Mouse (Mus musculus) hindbrain, embryonic 12.5 days (tissue): ENCODE measurements around the gene Dbndd2. TPM values are rescaled to one million over a fixed set of nuclear protein-coding genes. Genes with fewer than 3 reads are reported as not detected.

ENCODE experiments used
- ATAC-seq: fragments of 200-750 bp; cut with Nextera tagmentation; 2 replicates; pipeline ENCODE4 v1.8.0; 2017; ENCODE audit warnings: moderate TSS enrichment; ENCODE audit not compliant: low FRiP score
- H3K27ac ChIP-seq: fragments of 300-500 bp; sonication (generic); 2 replicates; pipeline ENCODE4 v1.5.1; 2016; ENCODE audit warnings: mild to moderate bottlenecking
- H3K27me3 ChIP-seq: fragments of 300-500 bp; sonication (generic); 2 replicates; pipeline ENCODE4 v1.6.1; 2016; ENCODE audit warnings: mild to moderate bottlenecking
- H3K36me3 ChIP-seq: fragments of 300-500 bp; sonication (generic); 2 replicates; pipeline ENCODE4 v1.6.1; 2016; ENCODE audit warnings: mild to moderate bottlenecking
- H3K4me1 ChIP-seq: fragments of 300-500 bp; sonication (generic); 2 replicates; pipeline ENCODE4 v1.6.1; 2016
- H3K4me2 ChIP-seq: fragments of 300-500 bp; sonication (generic); replicated peaks from 2 replicates; pipeline ENCODE4 v1.6.1; 2016; ENCODE audit warnings: mild to moderate bottlenecking
- H3K4me3 ChIP-seq: fragments of 300-500 bp; sonication (generic); 2 replicates; pipeline ENCODE4 v1.5.1; 2016; ENCODE audit warnings: mild to moderate bottlenecking
- H3K9ac ChIP-seq: fragments of 300-500 bp; sonication (generic); 2 replicates; pipeline ENCODE4 v1.6.1; 2016; ENCODE audit warnings: mild to moderate bottlenecking, moderate library complexity
- H3K9me3 ChIP-seq: fragments of 300-500 bp; sonication (generic); replicated peaks from 2 replicates; pipeline ENCODE4 v1.6.1; 2016; ENCODE audit warnings: mild to moderate bottlenecking
- WGBS: fragments of 180-500 bp; shearing (Covaris S2); methylation state at CpG from one replicate; pipeline ENCODE4 v1.1.7; 2016; 5-methylcytosine and 5-hydroxymethylcytosine counted together
- polyA plus RNA-seq: library from polyadenylated mRNA; unstranded; fragments of >200 nt; fragmentation: Nextera tagmentation; extraction: Ambion mirVana; gene quantifications from 2 replicates; pipeline ENCODE4 v1.2.1, GENCODE M21; 2016

The Dbndd2 gene
- polyA plus RNA-seq, 1 experiment from 2014 or later: 5.1 TPM

DNA sequence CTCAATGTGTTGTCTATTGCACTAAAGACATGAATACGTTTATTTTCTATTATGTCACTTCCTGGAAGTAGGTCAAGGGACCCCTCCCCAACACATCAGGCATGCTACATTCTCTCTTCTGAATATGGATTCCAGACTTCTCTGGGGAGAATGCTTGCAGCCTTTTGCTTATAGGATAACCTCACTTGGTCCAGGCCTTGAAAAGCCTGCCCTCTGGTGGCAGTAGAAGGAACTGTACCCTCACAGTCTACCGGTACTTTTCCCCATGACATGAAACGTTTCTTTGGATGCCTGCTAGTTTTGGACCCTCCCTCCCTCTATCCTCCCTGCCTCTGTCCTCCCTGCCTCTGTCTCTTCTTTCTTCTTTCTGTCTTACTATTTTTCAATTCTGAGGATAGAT lies 45.3 kb downstream of the Dbndd2 start:
- H3K4me2 ChIP-seq: no peak overlapping the region
- no peak overlapping the region for H3K4me3 ChIP-seq
- ATAC-seq: no peak
- no peaks in the 10 kb centered on the region for H3K36me3 ChIP-seq
- no peaks in the 10 kb centered on the region for H3K27me3 ChIP-seq
- no peaks in the 10 kb centered on the region for H3K4me1 ChIP-seq
- H3K9ac ChIP-seq: no peak overlapping the region
- peaks cover 9% of the 10 kb centered on the region; the same call in 1 of the 2 replicates for H3K9me3 ChIP-seq
- no peak overlapping the region for H3K27ac ChIP-seq
- 6% methylated on average over 3 of the region's 3 CpGs for WGBS

DNA sequence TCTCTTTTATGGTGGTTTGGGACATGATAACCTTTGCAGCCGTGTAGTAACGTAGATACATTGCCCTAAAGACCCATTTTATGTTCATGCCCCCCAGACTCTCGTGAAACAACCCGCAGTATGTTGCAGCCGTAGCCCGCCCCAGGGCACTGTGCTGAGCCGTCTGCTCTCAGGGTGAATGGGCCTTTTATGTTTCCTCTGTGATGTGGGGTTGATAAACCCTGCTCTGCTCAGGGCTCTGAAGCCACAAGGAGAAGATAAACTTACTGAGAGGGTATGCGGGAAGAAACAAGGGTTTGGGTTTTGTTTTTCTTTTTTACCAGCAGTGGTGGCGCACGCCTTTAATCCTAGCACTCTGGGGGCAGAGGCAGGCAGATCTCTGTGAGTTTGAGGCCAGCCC lies 48.4 kb downstream of the Dbndd2 start:
- no peak overlapping the region for H3K4me3 ChIP-seq
- H3K9ac ChIP-seq: no peak overlapping the region
- H3K9me3 ChIP-seq: no peaks in the 10 kb centered on the region
- ATAC-seq: no peak
- no peaks in the 10 kb centered on the region for H3K4me1 ChIP-seq
- H3K27me3 ChIP-seq: no peaks in the 10 kb centered on the region
- WGBS: 84% methylated on average over 10 of the region's 10 CpGs
- H3K4me2 ChIP-seq: no peak overlapping the region
- H3K27ac ChIP-seq: no peak overlapping the region
- no peaks in the 10 kb centered on the region for H3K36me3 ChIP-seq

DNA sequence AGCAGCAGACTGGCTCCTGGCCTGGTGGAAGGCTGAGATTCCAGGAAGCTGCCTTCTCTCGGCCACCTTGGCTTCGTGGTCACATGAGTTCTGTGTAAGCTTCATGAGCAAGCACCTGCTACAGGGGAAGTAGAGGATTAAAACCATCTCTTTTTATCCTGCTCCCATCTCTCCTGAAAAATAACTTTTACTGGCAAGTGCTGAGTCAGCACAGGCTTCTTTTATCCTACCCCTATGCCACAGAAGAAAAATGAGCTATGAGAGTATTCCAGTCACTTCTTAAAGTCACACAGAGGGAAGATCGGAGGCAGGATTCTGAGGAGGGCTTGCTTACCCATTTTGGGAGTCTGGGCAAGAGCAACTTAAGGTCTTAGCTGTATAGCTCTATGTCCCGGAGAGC lies 51.1 kb downstream of the Dbndd2 start:
- H3K27ac ChIP-seq: no peak overlapping the region
- no peak overlapping the region for H3K4me2 ChIP-seq
- H3K4me3 ChIP-seq: no peak overlapping the region
- H3K36me3 ChIP-seq: no peaks in the 10 kb centered on the region
- 82% methylated on average over 4 of the region's 4 CpGs for WGBS
- no peaks in the 10 kb centered on the region for H3K4me1 ChIP-seq
- no peak overlapping the region for H3K9ac ChIP-seq
- ATAC-seq: no peak
- H3K27me3 ChIP-seq: no peaks in the 10 kb centered on the region
- no peaks in the 10 kb centered on the region for H3K9me3 ChIP-seq

DNA sequence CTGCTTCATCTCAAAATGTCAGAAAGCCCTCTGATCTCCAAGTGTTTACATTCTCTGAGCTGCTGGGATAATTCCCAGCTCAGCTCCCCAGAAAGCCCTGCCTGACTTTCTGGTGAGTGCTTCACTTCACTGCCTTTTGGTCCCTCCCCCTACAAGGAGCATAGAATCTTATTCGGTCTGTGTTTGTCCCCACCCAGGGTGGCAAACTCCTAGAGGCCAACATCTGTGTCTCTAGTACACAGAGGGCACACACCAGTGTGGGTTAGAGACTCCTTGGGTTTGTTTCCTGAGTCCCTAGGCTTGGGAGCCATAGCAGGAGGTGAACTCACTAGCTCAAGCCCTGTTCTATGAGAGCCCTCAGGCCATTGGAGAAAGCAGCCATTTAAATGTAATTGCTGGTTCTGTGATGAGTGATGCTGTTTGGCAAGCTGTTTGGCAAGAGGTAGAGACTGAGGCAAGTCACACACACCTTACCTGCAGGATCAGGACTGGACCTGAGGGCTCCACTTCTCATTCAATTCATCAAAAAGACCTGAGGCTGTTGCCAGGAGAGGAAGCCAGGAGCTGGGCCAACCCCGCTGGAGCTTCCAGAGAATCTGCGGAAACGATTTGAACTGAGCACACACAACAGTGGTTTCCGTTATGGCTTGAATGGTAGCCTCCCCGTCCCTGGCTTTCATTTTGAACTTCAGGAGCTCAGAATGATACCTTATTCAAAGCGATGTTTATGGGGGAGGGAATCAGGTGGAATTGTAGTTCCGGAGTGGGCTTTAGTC lies 54.9 kb downstream of the Dbndd2 start:
- Histone ChIP-seq H3K9ac (no peak overlapping the region), H3K36me3 (no peaks in the 10 kb centered on the region), H3K4me3 (no peak overlapping the region), H3K4me1 (no peaks in the 10 kb centered on the region), H3K27me3 (no peaks in the 10 kb centered on the region), H3K27ac (no peak overlapping the region), H3K9me3 (no peaks in the 10 kb centered on the region), H3K4me2 (no peak overlapping the region)
- 49% methylated on average over 8 of the region's 8 CpGs for WGBS
- no peak for ATAC-seq

DNA sequence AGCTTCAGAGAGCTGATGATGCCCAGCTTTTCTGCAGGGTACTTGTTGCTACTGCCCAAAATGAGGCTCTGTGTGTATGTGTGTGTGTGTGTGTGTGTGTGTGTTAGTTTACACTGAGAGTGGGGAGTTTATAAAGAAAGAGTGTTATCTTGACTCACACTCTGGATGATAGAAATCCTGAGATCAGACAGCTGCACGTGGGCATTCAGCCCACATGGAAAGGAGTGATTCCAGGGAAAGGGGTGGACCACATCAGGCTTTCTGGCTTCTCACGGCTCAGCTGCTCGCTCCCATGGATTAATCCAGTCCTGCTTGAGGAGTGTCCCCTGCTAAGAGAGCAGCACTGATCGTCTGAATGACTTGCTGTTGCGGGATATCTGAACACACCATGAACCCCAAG lies 56.2 kb downstream of the Dbndd2 start:
- H3K27me3 ChIP-seq: no peaks in the 10 kb centered on the region
- H3K4me3 ChIP-seq: no peak overlapping the region
- WGBS: 83% methylated on average over 5 of the region's 5 CpGs
- H3K9ac ChIP-seq: no peak overlapping the region
- H3K9me3 ChIP-seq: no peaks in the 10 kb centered on the region
- H3K4me2 ChIP-seq: no peak overlapping the region
- H3K36me3 ChIP-seq: no peaks in the 10 kb centered on the region
- H3K27ac ChIP-seq: no peak overlapping the region
- H3K4me1 ChIP-seq: no peaks in the 10 kb centered on the region
- ATAC-seq: no peak

DNA sequence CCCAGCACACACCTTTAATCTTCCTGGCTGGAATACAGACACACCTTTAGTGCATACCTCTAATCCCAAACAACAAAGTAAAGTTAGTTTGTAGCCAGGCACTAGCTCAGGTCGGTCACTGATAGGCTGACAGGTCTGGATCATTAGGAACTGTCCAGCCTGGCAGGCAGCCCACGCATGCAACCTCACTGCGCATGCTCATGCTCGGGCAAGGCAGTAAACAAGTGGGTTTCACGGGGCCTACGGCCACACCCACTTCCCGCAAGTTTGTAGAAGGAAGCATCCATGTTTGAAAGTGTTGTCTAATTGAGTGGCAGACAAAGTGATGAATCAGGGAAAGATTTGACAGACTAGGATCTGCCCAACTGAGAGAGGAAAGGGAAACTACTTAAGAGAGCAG lies 56.7 kb downstream of the Dbndd2 start:
- Histone ChIP-seq H3K9me3 (no peaks in the 10 kb centered on the region), H3K27me3 (no peaks in the 10 kb centered on the region), H3K36me3 (no peaks in the 10 kb centered on the region), H3K4me1 (no peaks in the 10 kb centered on the region), H3K4me3 (no peak overlapping the region), H3K27ac (no peak overlapping the region), H3K9ac (no peak overlapping the region), H3K4me2 (no peak overlapping the region)
- ATAC-seq: no peak
- whole genome bisulfite sequencing: 87% methylated on average over 7 of the region's 7 CpGs

Other genes with a start within 250 kb of the Dbndd2 start
- gene Svs2, start 247.6 kb upstream of the Dbndd2 start, polyA plus RNA-seq: not detected in 2 replicates
- gene Svs3b, start 229.5 kb upstream of the Dbndd2 start, polyA plus RNA-seq: not detected in 2 replicates
- not detected in 2 replicates for gene Svs4, start 207.6 kb upstream of the Dbndd2 start, polyA plus RNA-seq
- not detected in 2 replicates for gene Svs3a, start 196.8 kb upstream of the Dbndd2 start, polyA plus RNA-seq
- gene Svs6, start 169.4 kb upstream of the Dbndd2 start, polyA plus RNA-seq: not detected in 2 replicates
- not detected in 2 replicates for gene Svs5, start 153.4 kb upstream of the Dbndd2 start, polyA plus RNA-seq
- gene Slpi, start 97.0 kb upstream of the Dbndd2 start, polyA plus RNA-seq: 1.2 and 2.0 TPM in 2 replicates
- gene Rbpjl, start 83.0 kb upstream of the Dbndd2 start, polyA plus RNA-seq: 0.33 and 0.37 TPM in 2 replicates
- 31.5 and 39.5 TPM in 2 replicates for gene Matn4, start 80.9 kb upstream of the Dbndd2 start, polyA plus RNA-seq
- gene Sdc4, start 42.2 kb upstream of the Dbndd2 start, polyA plus RNA-seq: 17.6 and 18.8 TPM in 2 replicates
- gene Sys1, start 29.1 kb upstream of the Dbndd2 start, polyA plus RNA-seq: 65.1 and 71.5 TPM in 2 replicates
- gene Gm20458, start 25.1 kb upstream of the Dbndd2 start, polyA plus RNA-seq: 1.2 and 5.7 TPM in 2 replicates
- gene Trp53tg5, start 12.4 kb upstream of the Dbndd2 start, polyA plus RNA-seq: not detected in 2 replicates
- 48.9 and 53.3 TPM in 2 replicates for gene Pigt, start 11.4 kb downstream of the Dbndd2 start, polyA plus RNA-seq
- gene Wfdc2, start 76.3 kb downstream of the Dbndd2 start, polyA plus RNA-seq: 21.0 and 48.2 TPM in 2 replicates
- not detected in 2 replicates for gene Spint3, start 87.4 kb downstream of the Dbndd2 start, polyA plus RNA-seq
- gene Wfdc6a, start 99.3 kb downstream of the Dbndd2 start, polyA plus RNA-seq: not detected in 2 replicates
- not detected in 2 replicates for gene Eppin, start 107.5 kb downstream of the Dbndd2 start, polyA plus RNA-seq
- not detected in 2 replicates for gene Wfdc6b, start 127.4 kb downstream of the Dbndd2 start, polyA plus RNA-seq
- not detected in 2 replicates for gene Wfdc8, start 127.5 kb downstream of the Dbndd2 start, polyA plus RNA-seq
- gene Wfdc16, start 152.7 kb downstream of the Dbndd2 start, polyA plus RNA-seq: not detected in 2 replicates
- not detected in 2 replicates for gene Wfdc10, start 169.9 kb downstream of the Dbndd2 start, polyA plus RNA-seq
- not detected in 2 replicates for gene Wfdc9, start 170.5 kb downstream of the Dbndd2 start, polyA plus RNA-seq
- gene Wfdc11, start 188.0 kb downstream of the Dbndd2 start, polyA plus RNA-seq: not detected in 2 replicates
- gene Wfdc13, start 199.0 kb downstream of the Dbndd2 start, polyA plus RNA-seq: not detected in 2 replicates
- gene Spint4, start 212.4 kb downstream of the Dbndd2 start, polyA plus RNA-seq: not detected in 2 replicates
- not detected in 2 replicates for gene Spint5, start 229.2 kb downstream of the Dbndd2 start, polyA plus RNA-seq